Mouse (Mus musculus) hindbrain, embryonic 15.5 days (tissue): ENCODE data around the gene Slc27a4. TPM values are rescaled to one million over a fixed set of nuclear protein-coding genes. Genes with fewer than 3 reads are reported as not detected.

Source experiments
- microRNA-seq: library from miRNA; unstranded; fragments of <30 nt; microRNA quantifications from one replicate; pipeline ENCODE4, GENCODE M21; 2016
- polyA plus RNA-seq: library from polyadenylated mRNA; unstranded; fragments of >200 nt; fragmentation: Nextera tagmentation; extraction: Ambion mirVana; gene quantifications from 2 replicates; pipeline ENCODE4 v1.2.1, GENCODE M21; 2015

Gene Slc27a4
- polyA plus RNA-seq, 1 experiment from 2014 or later = 50.0 TPM

Small RNA genes lying within 50 kb of the gene (microRNA-seq; reads per million reads assigned to microRNA genes)
- gene Mir219a-2 (not detected), gene Mir219b (not detected)

Other genes with a start within 250 kb of the Slc27a4 start
- 21.8 and 23.4 TPM in 2 replicates for gene Rapgef1, start 182.9 kb upstream of the Slc27a4 start, polyA plus RNA-seq
- 0.41 and 0.49 TPM in 2 replicates for gene Gm13420, start 50.9 kb upstream of the Slc27a4 start, polyA plus RNA-seq
- gene Gm13547, start 43.3 kb upstream of the Slc27a4 start, polyA plus RNA-seq = 0.60 and 0.96 TPM in 2 replicates
- 38.2 and 45.7 TPM in 2 replicates for gene Coq4, start 15.1 kb upstream of the Slc27a4 start, polyA plus RNA-seq
- 32.0 and 32.1 TPM in 2 replicates for gene Trub2, start 14.1 kb upstream of the Slc27a4 start, polyA plus RNA-seq
- gene Urm1, start 17.4 kb downstream of the Slc27a4 start, polyA plus RNA-seq = 25.8 and 27.8 TPM in 2 replicates
- gene Cercam, start 66.5 kb downstream of the Slc27a4 start, polyA plus RNA-seq = 22.1 and 25.9 TPM in 2 replicates
- 67.9 and 70.8 TPM in 2 replicates for gene Odf2, start 86.6 kb downstream of the Slc27a4 start, polyA plus RNA-seq
- 64.4 and 69.8 TPM in 2 replicates for gene Gle1, start 132.8 kb downstream of the Slc27a4 start, polyA plus RNA-seq
- gene Sptan1, start 162.9 kb downstream of the Slc27a4 start, polyA plus RNA-seq = 216 and 240 TPM in 2 replicates
- gene Wdr34, start 246.2 kb downstream of the Slc27a4 start, polyA plus RNA-seq = 73.9 and 79.0 TPM in 2 replicates